Mouse (Mus musculus) heart, adult 18-20 months (tissue): ENCODE results near the gene Galnt11. TPM values are rescaled to one million over a fixed set of nuclear protein-coding genes. Genes with fewer than 3 reads are reported as not detected.
"Not testable (repeated sequence)": the region's sequence is repeated elsewhere in the genome, so short reads cannot be mapped to it uniquely, and the experiment has no call there.

Experiments
- DNase-seq, 2 experiments: peaks; one replicate each; pipeline ENCODE4 v3.0.0; 2021 to 2022; ENCODE audit warnings: mixed read lengths in 1 of 2
- long read RNA-seq, 2 experiments: library from polyadenylated mRNA; stranded (forward); transcript quantifications; one replicate each; pipeline ENCODE4 v2.0.0; 2021
- total RNA-seq, 2 experiments: library from RNA; stranded (reverse); gene quantifications; 2 replicates each; pipeline ENCODE4 v1.2.3; 2021

Gene Galnt11
- 10 to 100 TPM; 19.6 to 20.8 TPM for total RNA-seq
- long read RNA-seq, experiment 1, transcript Galnt11-201 (12 exons, 2,552 nt) = major isoform, 28 of 36 reads
- long read RNA-seq, experiment 1, partial matches to known transcripts = 2 of 36 reads
- long read RNA-seq, experiment 1, other reads (novel, unspliced or antisense) = 6 of 36 reads
- long read RNA-seq, experiment 2, transcript Galnt11-201 (12 exons, 2,552 nt) = major isoform, 10 of 13 reads
- long read RNA-seq, experiment 2, partial matches to known transcripts = 1 of 13 reads
- long read RNA-seq, experiment 2, other reads (novel, unspliced or antisense) = 2 of 13 reads

DNA sequence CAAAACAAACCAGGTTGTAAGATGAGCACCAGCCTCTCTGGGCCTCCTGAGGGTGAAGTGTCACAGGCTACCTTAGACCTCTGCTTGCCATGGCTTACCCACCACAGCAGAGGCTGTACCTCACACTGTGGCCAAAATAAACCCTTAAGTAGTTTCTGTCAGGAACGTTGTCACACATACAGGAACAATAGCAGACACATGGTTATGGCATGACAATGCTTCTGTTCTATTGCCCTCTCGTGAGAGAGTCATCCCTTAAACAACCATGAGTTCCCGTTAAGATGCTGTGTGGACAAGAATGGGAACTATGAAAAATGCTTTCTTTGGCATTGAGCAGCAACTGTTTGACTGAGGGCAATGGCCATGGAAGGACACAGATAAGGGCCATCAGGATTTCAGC, at the start of gene Galnt11:
Gene Galnt11 (plus strand): TSS at position 301 of the 400 bp plus-strand sequence.
- DNase-seq = no peak

DNA sequence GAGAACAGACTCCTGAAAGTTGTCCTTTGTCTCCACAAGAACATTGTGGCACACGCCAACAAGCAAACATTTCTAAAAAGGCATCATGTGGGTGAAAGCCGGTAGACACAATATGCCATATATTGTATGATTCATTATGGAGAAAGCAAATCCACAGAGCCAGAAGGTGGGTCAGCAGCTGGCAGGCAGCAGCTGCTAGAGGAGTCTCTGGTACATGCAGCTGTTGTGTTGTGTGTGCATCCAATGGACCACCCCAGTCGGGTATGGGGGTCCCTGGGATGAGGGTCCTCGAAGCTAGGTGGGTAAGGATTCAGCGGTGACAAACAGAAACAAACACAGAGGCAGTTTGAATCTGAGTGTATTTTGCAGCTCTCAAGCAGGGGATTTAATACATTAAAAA, 43.8 kb upstream of the Galnt11 start:
- DNase-seq = not testable (repeated sequence)

DNA sequence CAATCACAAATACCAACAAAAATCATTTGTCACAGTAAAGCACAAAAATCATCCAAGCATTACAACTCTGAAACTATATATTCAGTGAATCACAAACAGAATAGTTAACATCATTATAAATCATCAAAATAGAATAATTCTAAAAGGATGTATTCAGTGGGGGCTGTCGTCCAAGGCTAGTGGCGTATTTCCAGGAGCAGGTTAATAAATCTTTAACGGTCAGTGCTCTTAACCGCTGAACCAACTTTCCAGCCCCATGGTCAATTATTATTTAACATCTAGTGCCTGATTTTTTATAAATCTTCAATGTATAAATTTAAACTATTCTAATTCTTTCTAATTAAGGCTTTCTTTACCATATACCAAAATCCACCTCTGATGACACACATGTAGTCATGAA, 43.2 kb upstream of the Galnt11 start:
- not testable (repeated sequence) for DNase-seq

DNA sequence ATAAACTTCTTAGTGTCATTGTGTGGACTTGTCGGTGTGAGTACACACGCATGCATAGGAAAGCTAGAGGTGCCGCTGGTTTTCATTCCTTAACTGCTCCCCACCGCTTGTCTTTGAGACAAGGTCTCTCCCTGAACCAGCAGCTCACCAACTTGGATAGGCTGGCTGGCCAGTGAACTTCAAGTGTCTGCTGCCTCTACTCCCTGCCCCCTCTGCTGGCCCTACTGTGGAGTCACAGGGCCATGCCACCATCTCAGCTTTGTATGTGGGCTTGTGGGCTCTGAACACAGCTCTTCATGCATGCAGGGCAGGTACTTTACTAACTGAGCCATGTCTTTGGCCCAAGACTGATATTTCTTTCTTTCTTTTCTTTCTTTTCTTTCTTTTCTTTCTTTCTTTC, 42.4 kb upstream of the Galnt11 start:
- no peak for DNase-seq

DNA sequence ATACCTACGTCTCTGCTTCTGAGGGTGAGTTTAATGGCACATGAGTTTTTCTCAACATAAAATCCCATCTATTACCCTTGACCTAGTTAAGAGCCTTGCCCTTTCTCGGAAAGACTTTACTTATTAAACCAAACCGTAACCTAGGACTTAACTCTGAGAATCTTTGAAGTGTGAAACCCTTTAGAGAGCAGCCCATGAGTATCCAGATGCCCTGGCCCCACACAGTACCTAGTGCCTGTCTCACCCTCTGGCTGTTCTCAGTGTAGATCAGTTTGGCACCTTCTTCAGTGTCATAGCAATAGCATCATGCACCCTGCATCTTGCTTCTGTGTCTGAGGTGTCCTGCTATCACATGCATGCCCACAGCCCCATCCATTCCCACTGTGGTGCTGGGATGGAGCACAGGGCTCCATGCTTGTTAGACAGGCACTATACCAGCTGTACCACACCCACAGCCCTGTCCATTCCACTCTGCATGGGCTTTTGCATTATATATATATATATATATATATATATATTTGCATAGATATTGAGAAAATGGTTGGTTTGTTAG, 41.7 kb upstream of the Galnt11 start:
- DNase-seq = no peak

DNA sequence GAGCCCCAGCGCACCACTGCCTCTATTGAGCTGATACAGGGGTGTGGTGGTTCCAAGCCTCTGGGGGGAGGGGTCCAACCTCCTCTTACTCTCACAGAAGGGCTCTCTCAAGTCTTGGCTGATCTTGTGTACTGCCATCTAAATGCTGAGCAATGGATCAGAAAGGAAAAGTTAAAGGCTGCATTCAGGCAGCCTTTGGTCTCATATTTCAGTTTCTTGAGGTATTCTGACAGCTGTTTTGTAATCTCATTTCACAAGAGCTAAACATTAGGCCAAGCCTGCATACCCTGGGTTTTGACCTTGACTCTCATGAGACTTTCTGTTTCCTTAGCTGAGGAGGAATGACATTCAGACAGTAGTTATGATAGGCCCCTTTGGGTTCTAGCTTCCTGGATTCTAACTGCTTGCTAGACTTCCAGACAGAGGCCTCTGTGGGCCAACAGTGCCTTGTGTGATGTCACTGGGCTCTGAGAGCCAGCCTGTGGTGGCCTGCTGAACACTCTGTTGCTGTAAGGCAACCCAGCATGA, 40.6 kb upstream of the Galnt11 start, which contains the start of gene Galntl5:
Gene Galntl5 (plus strand): TSS at position 457 of the 528 bp plus-strand sequence.
- peak; percentile 6 to 9 for DNase-seq

DNA sequence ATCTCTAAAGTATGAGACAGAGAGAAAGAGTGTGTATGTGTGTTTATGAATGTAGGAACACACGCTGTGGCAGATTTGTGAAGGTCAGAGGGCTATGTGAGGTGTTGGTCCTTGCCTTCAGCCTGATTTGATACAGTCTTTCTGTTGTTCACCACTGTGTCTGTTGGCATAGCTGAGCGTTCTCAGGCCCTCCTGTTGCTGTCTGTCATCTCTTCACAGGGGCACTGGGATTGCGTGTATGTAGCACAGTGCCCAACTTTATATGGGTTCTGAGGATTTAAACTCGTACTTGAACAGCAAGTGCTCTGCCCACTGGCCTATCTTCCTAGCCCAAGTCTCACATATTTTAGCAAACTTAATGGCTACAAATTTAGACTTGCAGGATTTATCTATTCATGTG, 38.1 kb upstream of the Galnt11 start:
- DNase-seq = no peak

DNA sequence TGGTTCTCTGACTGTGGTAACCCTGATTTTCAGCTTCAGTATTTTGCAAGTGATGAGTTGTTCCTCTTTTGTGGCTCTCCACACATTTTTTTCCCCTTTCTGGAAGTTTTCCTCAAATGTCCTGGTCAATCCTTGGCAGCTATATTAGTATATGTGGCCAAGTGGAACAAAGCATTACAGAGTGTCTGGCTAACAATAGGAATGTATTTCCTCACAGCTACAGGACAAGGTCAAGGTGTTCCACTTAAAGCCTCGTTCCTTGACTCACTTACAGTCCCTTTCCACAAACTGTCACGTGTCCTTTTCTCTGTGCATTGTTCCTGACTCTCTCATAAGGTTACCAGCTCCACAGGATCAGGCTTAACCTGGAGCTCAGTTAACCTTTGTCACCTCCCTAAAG, 37.1 kb upstream of the Galnt11 start:
- peak in 1 of 2 experiments; percentile 8 for DNase-seq

DNA sequence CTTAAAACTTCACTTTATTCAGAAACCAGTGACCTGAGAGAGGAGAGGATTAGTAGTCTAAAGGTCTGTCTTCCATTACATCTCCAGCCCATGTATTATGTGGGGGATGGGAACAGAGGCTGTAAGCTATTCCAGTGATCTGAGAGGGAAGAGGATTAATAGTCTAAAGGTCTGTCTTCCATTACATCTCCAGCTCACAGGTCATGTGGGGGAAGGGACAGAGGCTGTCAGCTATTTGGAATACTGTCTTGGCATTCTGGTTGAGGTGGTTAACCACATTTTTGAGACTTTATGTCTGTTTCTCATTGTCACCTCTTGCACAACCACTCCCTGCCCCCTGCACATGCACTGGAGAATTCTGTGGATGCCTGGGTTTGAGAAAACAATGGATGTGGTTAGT, 34.0 kb upstream of the Galnt11 start:
- DNase-seq = no peak

DNA sequence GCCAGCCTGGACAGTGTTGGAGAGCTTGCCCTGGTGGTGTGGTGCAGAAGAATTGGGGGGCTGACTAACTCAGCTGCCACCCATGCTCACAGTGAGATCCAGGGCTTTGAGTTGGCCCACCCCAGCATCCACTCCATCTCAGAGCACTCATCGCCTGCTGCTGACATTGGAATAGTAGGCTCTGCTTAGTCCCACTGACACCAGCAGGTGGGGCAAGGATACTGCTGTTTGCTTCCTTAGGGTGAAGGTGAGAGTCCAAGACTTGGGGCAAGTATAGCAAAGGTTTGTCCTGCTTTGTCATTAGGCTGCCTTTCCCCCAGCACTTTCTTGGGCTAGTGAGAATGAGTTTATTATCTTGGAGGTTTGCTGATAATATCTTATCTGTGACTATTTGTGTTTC, 32.9 kb upstream of the Galnt11 start:
- peak; percentile 10 to 12 for DNase-seq

DNA sequence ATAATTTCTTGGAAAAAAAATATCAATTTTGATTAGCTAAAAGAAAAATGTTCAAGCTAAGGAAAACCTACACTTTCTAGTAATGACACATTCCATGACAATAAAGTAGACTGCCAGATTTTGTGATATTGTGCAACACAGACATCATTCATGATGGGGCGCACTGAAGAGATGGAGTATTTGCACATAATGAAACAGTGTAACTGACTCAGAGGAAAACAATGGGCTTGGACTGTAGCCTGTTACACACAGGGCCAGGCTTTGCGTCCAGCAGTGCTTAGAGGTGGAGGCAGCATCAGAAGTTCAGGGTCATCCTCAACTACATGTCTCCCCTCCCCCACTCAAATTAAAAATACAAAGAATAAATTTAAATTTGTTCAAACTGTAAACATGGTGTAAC, 31.2 kb upstream of the Galnt11 start:
- DNase-seq = no peak

DNA sequence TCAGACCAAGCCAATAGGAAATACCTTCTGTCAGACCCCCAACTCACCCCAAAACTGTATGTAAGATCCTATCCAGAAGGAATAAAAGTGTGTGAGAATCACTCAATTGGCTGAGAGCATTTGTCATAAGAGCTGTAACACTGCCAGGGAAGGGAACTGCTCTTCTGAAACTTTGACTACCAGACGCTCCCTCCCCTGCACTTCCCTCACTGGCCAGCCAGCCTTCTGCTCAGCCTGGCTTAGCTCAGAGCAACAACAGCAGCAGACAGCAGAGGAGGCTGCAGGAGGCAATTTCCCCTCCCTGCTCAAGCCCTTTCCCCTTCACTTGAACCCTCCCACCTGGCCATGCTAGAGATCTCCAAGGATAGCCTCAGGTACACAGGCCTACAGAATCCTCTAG, 9.8 kb upstream of the Galnt11 start:
- DNase-seq = no peak

DNA sequence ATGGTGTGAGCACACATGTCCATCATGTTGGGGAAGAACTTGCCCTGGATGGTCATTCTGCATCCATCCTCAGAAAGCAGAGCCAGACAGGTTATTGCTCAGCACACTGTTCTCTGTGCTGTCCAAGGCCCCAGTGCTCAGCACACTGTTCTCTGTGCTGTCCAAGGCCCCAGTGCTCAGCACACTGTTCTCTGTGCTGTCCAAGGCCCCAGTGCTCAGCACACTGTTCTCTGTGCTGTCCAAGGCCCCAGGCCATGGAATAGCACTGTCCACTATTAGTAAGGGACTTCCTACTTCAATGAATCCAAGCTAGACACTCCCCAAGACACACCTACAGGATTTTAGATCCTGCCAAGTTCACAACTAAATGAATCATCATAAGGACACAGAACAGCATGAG, 8.5 kb upstream of the Galnt11 start:
- DNase-seq = not testable (repeated sequence)

DNA sequence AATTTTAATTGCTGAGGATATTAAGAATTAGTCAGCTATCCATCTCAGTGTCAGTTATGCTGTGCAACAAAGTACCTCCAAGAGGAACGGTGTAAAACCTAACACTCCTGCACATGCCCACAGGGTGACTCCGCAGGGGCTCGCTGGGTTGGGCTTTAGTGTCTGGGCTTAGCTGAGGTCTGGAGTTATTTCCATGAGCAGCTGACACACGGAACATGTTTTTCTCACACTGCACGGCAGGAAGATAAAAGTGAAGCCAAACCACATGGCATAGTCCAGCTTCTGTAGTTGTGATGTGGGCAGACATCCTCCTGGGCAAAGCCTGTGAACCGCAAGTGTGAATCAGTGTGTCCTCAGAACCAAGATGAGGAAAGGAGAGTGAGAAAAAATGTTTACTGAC, 6.7 kb upstream of the Galnt11 start:
- peak in 1 of 2 experiments; percentile 4 for DNase-seq

DNA sequence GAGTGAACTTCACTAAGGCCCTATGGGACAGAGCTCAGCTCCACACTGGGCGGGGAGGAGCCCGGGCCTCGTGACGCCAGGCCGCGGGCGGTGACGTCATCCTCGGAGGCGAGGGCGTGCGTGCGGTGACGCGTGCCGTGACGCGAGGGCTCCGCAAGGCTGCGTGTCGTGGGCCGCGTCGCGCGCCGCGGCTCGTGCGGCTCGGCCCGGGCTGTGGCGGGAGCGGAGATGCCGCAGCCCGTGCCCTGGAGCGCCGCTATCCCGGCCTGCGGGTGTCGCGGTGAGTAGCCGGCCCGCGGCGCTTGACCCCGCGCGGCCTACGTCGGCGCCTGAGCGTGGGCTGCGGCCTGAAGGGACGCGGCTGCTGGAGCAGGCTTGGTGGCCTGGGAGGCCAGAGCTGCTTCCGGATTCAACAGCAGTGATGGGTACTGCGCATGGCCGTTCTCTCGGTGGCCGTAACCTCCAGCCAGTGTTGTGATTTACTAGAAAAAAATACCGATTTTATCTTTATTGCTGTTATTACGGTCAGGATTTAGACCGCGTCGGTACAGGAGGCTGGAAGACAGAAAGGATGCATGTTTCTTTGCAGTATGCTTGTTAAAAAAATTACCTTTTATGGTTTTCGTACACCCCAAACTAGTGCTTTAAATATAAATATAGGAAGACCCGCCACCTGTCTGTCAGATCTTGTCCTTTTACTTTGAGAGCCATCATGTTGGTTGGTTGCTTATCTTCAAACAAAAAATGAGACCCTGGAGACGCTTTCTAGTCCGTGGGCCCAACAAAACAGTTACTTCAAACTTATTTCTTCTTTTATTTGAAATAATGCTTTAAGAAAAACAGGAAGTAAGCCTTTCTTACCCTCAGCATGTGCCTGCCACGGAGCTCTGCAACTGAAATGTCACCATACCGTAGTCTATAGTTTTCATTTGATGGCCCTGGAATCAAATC, 1.3 kb downstream of the Galnt11 start, which contains the start of gene E130116L18Rik:
Gene E130116L18Rik (minus strand): TSS at position 402 of the 951 bp plus-strand sequence.
- DNase-seq = peak; percentile 89 to 91

DNA sequence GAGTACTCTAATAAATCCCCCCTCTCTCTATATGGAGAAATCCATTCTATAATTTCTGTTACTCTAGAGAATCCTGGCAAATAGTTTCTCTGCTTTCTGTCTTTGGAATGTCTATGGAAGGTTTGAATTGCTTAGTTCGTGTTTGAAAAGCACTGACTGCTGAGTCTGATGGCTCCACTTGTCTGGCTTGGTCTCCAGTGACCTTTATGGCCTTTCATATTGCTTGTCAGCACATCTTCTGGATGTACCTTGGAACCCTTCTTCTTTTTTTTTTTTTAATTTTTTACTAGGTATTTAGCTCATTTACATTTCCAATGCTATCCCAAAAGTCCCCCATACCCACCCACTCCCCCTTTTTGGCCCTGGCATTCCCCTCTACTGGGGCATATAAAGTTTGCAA, 2.7 kb downstream of the Galnt11 start:
- not testable (repeated sequence) for DNase-seq

DNA sequence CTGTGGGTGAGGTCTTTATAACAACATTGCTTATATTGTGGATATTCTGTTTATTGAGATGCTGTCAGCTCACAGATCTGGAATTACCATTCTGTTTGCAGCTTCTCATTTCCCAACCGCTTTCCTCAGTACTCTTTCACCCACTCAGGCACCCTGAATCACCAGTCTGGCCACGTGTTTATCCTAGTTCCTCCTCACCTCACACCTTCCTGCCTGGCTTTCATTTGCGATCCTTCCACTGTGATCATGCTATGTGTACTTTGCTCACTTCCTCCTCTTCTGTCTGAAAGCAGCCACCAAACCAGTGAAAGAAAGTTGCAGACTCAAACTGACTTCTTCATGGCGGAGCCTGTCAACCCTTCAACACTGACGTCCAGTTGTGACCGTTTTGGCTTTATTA, 21.4 kb downstream of the Galnt11 start:
- no peak for DNase-seq

DNA sequence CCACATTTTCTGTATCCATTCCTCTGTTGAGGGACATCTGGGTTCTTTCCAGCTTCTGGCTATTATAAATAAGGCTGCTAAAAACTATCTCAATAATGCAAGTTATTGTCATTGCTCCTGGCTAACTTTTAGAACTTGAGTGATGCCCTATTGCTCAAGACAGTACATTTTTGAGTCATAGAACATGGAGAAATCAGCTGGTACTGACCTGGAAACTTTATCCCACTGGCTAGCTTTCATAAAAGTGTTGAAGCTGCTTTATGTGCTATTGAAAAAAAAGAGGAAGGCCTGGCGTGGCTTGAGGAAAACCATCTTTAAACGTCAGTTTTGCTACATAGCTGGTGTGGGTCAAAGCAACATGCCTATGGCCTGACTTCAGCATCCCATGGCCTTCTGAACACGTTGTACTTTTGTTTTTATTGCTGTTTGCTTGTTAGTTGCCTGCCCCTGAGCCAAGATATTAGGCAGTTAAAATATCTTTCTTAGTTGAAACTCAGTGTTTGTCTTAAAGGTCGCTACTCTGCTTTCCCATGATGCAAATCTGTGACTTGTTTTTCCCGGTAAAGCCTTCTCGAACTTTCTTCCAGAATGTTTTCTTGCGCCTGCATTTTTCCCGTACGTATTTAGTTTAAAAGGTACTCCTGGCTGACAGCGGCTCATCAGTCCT, 24.2 kb downstream of the Galnt11 start:
- no peak for DNase-seq

DNA sequence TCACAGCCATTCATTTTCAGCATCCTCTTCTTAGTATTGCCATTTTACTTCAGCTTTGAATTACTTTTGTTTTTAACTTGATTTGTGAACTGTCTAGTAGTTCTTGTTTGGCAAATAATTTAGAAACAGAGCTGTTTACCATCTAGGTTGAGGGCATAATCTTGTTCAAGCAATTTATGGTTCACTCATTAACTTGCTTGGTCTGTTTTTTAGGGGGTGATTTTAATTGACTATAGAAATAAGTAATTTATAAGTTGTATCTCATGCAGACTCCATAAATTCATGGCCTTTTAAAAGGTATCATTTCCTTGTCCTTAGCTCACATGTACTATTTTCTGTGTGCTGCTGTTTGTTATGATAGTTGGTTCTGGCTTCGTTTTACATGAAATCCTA, 24.8 kb downstream of the Galnt11 start:
- no peak for DNase-seq

DNA sequence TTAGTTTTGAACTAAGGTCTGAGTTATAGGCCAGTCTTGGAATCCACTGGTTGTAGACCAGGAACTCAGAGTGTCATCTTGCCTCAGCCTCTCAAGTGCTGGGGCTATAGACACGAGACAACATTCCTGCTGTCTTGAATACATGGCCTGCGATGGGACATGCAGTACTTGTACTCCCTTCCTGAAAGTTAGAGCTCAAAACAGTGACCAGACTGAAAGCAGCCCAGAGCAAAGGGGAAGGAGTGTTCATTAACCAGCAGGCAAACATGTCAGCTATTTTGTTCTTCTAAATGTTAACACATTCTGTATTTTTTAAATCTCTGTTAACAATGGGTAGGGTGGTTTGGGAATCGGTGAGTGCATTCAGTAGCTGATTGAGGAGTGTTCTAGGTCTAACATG, 25.3 kb downstream of the Galnt11 start:
- DNase-seq = no peak

DNA sequence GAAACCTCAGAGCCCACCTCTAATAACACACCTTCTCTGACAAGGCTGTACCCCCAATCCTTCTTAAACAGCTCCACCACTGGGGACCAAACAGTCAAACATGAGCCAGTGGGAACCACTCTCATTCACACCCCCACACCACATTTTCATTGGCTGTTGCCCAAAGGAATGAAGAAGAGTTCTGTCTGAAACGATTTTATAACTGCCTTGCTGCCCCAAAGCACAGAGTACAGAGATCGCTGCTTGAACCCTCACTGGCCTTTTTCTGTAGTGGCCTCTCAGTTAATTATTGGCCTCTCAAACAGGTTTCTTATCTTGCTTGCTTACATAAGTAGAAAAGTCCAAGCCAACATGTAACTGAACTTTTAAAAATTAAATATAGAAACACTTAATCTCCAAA, 30.7 kb downstream of the Galnt11 start:
- no peak for DNase-seq
